Mouse (Mus musculus): ENCODE measurements around the gene Ptprcap.

DNA sequence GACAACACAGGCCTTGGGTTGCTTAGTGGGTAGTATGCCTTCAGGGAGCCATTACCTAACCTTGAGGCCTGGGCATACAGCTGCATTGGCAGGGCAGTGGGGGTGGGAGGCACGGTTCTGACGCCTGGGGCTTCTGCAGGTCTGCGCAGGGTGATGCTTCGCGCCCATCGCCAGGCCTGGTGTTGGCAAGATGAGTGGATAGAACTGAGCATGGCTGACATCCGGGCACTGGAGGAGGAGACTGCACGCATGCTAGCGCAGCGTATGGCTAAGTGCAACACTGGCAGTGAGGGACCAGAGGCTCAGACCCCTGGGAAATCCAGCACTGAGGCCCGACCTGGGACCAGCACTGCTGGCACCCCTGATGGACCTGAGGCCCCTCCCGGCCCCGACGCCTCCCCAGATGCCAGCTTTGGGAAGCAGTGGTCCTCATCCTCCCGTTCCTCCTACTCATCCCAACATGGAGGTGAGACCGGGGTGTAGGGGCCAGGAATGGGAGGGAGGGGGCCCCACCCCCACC lies 48.7 kb upstream of the Ptprcap start:
- TF ChIP-seq TCF12 (IDR thresholded peaks at IDR 0.05; ENCODE audit: low read depth, low read length) (no peak), HCFC1 (IDR thresholded peaks at IDR 0.05; ENCODE audit: low read depth, low read length) (no peak), NRF1 (IDR thresholded peaks at IDR 0.05; ENCODE audit: insufficient read depth, low read depth, low read length, poor library complexity, severe bottlenecking) (no peak), MYB (IDR thresholded peaks at IDR 0.05; ENCODE audit: low read depth, low read length) (no peak), ZMIZ1 (IDR thresholded peaks at IDR 0.05; ENCODE audit: low read depth, low read length) (no peak), CTCF (IDR thresholded peaks at IDR 0.05 in 2 of 3, conservative IDR thresholded peaks at IDR 0.05 in 1 of 3; ENCODE audit: control insufficient read depth in 1 of 3, insufficient read depth in 1 of 3, low read depth in 2 of 3, low read length in 3 of 3, poor library complexity in 1 of 3, severe bottlenecking in 1 of 3) (no peak), MYC (IDR thresholded peaks at IDR 0.05; ENCODE audit: low read depth, low read length) (no peak), MAFK (IDR thresholded peaks at IDR 0.05; ENCODE audit: borderline replicate concordance, low read depth, low read length) (no peak), EP300 (IDR thresholded peaks at IDR 0.05; ENCODE audit: low read depth in 1 of 2, low read length in 2 of 2) (no peak)

Measured in MEL (cell line).